Mouse (Mus musculus) embryo, embryonic 9.5 days (tissue): Measurements from ENCODE around the gene Anapc1.
A peak's percentile ranks its signal among the peaks of the same experiment; 100 is the strongest.

Experiments used
- DNase-seq: peaks from one replicate; pipeline ENCODE4 v3.0.0-alpha.2; 2017; ENCODE audit errors: extremely low spot score

The Anapc1 gene

GRCm38 (mm10) chr2:128686921-128687557 lies at the start of gene Anapc1:
Anapc1 (minus strand) TSS chr2:128687391.
- peak; percentile 90 for DNase-seq

GRCm38 (mm10) chr2:128735089-128735488 lies 47.9 kb upstream of the Anapc1 start:
- no peak for DNase-seq

- DNase-seq = no peak
These were observed 44.8 kb upstream of the Anapc1 start for GRCm38 (mm10) chr2:128731951-128732350.

- DNase-seq = no peak
These were observed 44.3 kb upstream of the Anapc1 start for GRCm38 (mm10) chr2:128731514-128731913.

GRCm38 (mm10) chr2:128729141-128729540 lies 42.0 kb upstream of the Anapc1 start:
- DNase-seq = no peak

GRCm38 (mm10) chr2:128728066-128728465 lies 40.9 kb upstream of the Anapc1 start:
- DNase-seq = no peak

- no peak for DNase-seq
These were observed 40.4 kb upstream of the Anapc1 start for GRCm38 (mm10) chr2:128727552-128727951.

GRCm38 (mm10) chr2:128726626-128727025 lies 39.4 kb upstream of the Anapc1 start:
- DNase-seq = no peak

GRCm38 (mm10) chr2:128726067-128726466 lies 38.9 kb upstream of the Anapc1 start:
- DNase-seq = no peak

GRCm38 (mm10) chr2:128722106-128722710 lies 35.0 kb upstream of the Anapc1 start:
- no peak for DNase-seq

GRCm38 (mm10) chr2:128719380-128719779 lies 32.2 kb upstream of the Anapc1 start:
- DNase-seq = no peak

GRCm38 (mm10) chr2:128715979-128716378 lies 28.8 kb upstream of the Anapc1 start:
- DNase-seq = no peak

GRCm38 (mm10) chr2:128714724-128715241 lies 27.6 kb upstream of the Anapc1 start:
- DNase-seq = peak; percentile 42

GRCm38 (mm10) chr2:128713548-128714003 lies 26.4 kb upstream of the Anapc1 start:
- DNase-seq = peak; percentile 52

- peak; percentile 19 for DNase-seq
These were observed 25.7 kb upstream of the Anapc1 start for GRCm38 (mm10) chr2:128712940-128713339.

GRCm38 (mm10) chr2:128710609-128711008 lies 23.4 kb upstream of the Anapc1 start:
- DNase-seq = no peak

- DNase-seq = no peak
These were observed 22.1 kb upstream of the Anapc1 start for GRCm38 (mm10) chr2:128709264-128709663.

GRCm38 (mm10) chr2:128704474-128704873 lies 17.3 kb upstream of the Anapc1 start:
- DNase-seq = no peak

GRCm38 (mm10) chr2:128699201-128699885 lies 12.2 kb upstream of the Anapc1 start:
- DNase-seq = no peak

GRCm38 (mm10) chr2:128698693-128699181 lies 11.5 kb upstream of the Anapc1 start, which contains the start of gene Mertk:
Mertk (plus strand) TSS chr2:128698956.
- peak; percentile 93 for DNase-seq

- DNase-seq = peak; percentile 87
These were observed 11.0 kb upstream of the Anapc1 start for GRCm38 (mm10) chr2:128698140-128698692.

GRCm38 (mm10) chr2:128697566-128697965 lies 10.4 kb upstream of the Anapc1 start:
- no peak for DNase-seq
